Mouse (Mus musculus) erythroid progenitor cell, adult 5-6 weeks (primary cell): Measurements from ENCODE around the gene Kif18b. TPM values are rescaled to one million over a fixed set of nuclear protein-coding genes. Genes with fewer than 3 reads are reported as not detected.

Experiments used
- ATAC-seq: replicated peaks from 2 replicates; pipeline ENCODE4 v1.8.0; 2016; ENCODE audit warnings: moderate number of reproducible peaks, mild to moderate bottlenecking, moderate TSS enrichment, inconsistent platforms; ENCODE audit not compliant: poor library complexity, low FRiP score, severe bottlenecking
- total RNA-seq, 2 experiments: library from RNA; stranded (forward) in 1 of 2; stranded (reverse) in 1 of 2; fragments of 150-400 nt in 1 of 2; fragments of 186-747, 209-891 nt in 1 of 2; gene quantifications; 2 replicates each; pipeline versions ENCODE4 v1.2.3 to v1.2.4; 2015 to 2017; ENCODE audit warnings: low replicate concordance in 2 of 2

Gene Kif18b
- total RNA-seq, 2 experiments from 2014 or later = 136 to 174 TPM

- no peak for ATAC-seq
Measured at GRCm38 (mm10) chr11:102941236-102941635, 16.3 kb upstream of the Kif18b start.

DNA sequence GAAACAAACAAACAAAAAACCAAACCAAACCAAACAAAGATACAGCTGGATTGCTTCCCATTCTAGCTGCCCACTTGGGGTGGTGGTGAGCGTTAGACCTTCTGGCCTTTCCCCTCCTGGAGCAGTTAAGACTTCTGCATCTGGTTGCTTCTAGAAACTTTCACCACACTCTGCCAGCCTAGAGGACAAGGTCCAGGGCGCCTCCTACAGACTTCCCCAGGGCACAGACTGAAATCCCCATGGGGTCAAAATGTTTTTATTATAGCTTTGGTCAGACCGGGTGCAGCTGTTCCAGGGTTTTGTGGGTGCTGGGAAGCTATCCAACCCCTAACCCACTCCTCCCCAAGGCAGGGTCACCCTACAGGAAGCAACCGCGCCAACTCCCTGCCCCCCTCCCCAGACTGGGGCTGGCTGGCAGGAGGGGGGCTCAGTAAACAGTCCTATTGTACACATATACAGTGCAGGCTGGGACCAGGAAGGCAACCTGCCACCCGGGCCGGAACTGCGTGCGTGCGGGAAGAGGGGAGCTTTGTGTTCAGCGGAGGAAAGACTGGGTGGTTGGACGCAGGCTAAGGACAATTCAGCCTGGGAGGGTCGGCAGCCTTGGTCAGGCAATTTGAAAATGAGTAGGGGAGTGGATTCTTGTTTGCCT is 14.2 kb upstream of the Kif18b start:
- ATAC-seq = no peak

- ATAC-seq = no peak
Measured at GRCm38 (mm10) chr11:102937529-102938182, 12.7 kb upstream of the Kif18b start.

DNA sequence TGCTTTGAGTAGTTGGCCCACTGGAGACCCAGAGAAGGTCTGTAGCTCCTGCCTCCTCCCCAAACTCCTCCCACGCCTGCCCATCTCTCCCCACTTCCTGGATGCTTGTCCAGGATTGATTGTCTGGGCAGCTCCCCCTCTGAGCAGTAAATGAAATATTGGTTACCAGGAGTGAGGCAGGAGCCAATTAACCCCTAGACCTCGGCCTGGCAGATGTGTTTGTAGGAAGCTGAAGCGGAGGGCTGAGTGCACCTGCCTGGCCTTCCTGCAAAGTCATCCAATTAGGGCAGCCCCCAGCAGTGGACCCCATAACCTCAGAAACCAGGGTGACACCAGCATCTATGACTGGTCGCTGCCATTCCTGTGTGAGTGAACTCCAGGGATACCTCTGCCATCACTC is 11.3 kb upstream of the Kif18b start:
- ATAC-seq = no peak

DNA sequence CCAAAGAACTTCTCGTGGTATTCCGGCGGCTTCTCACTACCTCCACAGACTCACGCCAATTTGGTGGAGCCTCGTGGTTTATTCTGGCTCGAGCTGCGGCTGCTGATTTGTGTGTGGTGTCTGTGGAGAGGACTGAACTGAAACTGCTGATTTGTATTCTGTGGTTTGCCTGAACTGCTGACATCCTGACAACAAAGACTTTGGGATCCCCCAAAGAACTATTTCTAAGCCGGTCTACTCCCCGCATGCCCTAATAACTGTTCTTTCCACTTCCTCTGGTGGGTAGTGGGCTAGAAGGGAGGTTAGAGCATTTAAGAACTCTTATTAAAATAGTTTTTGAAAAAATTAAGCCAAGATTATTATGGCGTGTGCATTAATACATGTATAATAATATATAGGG is 5.7 kb upstream of the Kif18b start:
- no peak for ATAC-seq

DNA sequence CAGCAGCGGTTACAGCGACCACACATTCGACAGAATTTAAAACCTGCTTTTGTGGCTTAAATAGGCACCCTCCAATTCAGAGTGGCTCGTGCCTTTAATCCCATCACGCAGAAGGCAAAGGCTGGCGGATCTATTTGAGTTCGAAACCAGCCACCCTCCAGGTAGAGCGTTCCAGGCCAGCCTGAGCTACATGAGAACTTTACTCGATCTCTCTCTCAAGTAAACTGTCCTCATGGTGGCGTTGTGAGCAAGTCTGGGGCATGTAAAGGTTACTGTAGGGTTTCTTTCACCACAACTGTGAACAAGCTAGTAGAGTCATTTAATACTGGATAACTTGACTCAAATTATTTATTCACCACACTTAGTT is 410 bp upstream of the Kif18b start:
- peak; percentile 59 for ATAC-seq

DNA sequence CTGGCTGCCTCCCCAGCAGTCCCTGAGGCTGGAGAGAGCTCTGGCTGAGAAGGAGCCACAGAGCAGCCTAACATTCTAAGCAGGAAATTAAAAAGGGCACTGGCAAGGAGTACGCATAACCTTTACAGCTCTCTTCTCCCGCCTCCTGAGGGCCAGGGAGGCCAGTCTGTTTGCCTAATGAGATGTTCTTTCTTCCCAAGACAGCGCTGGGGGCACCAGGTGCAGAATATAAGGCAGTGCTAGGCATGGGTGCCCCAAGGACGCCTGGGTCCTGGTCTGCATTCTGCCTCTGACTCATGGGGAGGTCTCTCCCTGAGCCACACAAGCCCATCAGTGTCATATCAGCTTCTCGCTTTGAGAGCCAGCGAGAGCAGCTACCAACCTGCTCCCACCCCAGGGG is 3.4 kb downstream of the Kif18b start:
- ATAC-seq = no peak

GRCm38 (mm10) chr11:102918077-102918476 is 6.8 kb downstream of the Kif18b start:
- ATAC-seq = no peak

GRCm38 (mm10) chr11:102915380-102915779 is 9.5 kb downstream of the Kif18b start:
- ATAC-seq = no peak

DNA sequence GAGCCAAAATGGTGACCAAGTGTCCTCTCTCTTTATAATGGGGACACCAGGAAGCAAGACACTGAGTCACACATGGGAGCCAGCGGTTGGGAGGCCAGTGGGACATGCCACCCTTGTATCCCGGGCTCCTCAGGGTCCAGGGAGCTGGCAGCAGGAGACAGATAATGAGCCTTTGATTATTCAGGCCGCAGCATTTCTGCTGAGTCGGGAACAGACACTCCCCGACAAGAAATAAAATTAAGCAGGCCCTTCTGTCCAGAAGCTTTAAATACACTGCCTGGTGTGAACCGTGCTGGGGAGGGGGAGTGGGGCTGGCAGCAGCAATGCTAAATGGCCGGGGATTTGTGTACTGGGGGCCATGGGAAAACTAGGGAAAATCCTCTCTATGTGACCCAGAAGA is 13.5 kb downstream of the Kif18b start:
- ATAC-seq = no peak

DNA sequence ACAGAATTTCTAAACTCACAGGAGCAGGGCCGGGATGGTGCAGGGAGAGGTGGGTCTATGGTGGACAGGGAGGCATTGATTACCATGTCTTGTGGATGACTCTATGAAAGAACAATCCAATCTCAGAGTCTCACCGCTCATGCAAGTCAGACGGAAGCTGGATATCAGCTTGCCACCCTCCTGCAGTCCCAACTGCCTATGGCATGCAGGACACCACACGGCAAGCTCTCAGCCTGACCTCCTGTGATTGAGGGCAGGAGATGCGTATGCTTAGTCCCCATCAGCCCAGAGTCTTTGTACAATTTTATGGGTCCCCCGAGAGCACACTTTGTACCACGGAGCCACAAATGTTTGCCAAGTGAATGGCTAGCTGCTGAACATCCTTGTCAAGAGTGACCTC is 21.3 kb downstream of the Kif18b start:
- ATAC-seq = no peak

- no peak for ATAC-seq
Measured at GRCm38 (mm10) chr11:102902107-102902506, 22.8 kb downstream of the Kif18b start.

DNA sequence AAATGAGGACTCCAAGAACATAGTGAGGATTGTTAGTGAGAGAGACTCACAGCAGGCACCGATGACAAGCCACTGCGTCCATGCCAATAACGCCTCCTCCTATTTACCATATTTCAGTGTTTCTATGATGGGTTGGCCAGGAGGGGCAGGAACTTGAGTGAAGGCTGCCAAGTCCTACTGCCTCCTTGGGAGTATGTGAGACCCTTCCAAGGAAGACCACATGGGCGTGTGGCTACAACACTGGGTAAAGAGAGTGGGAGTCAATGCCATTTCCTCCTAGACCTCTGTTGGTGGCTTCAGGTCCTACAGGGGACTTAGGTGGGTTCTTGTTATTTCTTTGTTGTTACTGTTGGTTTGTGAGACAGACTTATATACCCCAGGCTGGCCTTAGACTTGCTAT is 23.7 kb downstream of the Kif18b start:
- 0 out of 2 replicates have a peak, but pooled peaks have one; percentile 6 for ATAC-seq

DNA sequence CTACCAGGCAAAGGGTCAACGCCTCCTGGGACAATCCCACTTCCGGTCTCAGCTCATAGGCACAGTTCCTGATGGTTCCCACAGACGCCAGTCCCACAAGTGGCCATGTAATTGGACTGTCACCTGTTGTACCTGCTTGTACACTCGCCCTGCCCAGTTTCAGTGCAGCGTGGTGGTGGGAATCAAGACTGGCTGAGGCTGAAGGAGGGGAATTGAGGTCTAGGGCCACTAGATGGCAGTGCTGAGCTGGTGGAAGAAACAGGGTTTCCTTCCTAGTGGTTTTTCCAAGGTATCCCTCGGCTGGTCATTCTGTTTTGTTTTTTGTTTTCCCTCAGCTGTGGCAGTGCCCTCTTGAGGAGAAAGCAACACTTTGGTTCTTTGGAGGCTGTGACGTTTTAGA is 24.2 kb downstream of the Kif18b start, which contains the start of gene Gfap:
Gene Gfap (minus strand): TSS at position 150 of the 400 bp plus-strand sequence.
- peak; percentile 46 for ATAC-seq

- ATAC-seq = no peak
Measured at GRCm38 (mm10) chr11:102898408-102898807, 26.5 kb downstream of the Kif18b start.

GRCm38 (mm10) chr11:102896641-102897040 is 28.3 kb downstream of the Kif18b start:
- no peak for ATAC-seq

DNA sequence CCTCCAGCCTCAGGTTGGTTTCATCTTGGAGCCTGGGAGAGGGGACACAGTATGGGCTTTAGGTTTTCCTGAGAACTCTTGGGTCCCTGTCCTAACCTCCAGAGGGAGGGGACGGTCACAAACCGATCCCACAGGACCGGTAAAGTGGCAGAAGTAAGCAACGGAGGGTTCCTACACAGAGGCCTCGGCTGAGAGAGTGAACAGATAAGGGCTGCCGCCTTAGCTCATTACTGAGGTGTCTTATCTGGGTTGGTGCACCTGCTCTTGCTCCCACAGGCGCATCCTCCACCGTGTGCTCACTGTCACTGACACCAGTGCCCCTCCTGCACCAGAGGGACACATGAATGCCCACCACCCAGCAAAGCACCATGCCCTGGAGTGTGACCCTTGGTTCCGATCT is 29.1 kb downstream of the Kif18b start:
- peak; percentile 82 for ATAC-seq

DNA sequence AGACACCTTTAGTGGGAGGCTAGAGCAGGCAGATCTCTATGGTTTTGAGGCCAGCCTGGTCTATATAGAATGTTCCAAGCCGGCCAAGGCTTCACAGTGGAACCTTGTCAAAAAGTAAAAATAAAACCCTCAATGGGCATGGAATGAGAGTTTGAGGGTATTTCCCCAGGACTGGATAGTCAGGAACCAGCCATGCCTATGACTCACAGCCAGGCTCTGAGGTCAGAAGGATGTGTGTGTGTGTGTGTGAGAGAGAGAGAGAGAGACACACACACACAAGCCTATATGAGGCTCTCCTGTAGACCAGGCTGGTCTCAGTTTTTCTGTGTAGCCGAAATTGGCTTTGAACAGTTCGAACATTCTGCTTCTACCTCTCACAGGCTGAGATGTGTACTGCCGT is 30.2 kb downstream of the Kif18b start:
- ATAC-seq = no peak

DNA sequence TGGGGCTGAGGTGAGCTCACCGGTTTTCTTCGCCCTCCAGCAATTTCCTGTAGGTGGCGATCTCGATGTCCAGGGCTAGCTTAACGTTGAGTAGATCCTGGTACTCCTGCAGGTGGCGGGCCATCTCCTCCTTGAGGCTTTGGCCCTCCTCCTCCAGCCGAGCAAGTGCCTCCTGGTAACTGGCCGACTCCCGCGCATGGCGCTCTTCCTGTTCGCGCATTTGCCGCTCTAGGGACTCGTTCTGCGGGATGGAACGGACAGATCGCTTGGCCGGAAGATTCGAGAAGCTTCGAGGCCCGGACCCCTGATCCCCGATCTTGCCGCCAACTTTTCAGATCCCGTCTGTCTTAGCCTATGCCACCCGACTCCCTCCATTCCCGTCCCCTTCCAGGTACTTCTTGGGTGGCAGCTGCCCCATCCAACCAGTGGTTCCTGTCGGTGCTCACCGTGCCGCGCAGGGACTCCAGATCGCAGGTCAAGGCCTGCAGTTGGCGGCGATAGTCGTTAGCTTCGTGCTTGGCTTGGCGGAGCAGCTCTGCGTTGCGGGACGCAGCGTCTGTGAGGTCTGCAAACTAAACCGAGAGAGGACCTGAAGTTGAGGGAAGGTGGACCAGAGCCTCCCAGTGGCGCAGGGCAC is 31.8 kb downstream of the Kif18b start:
- ATAC-seq = peak; percentile 81

DNA sequence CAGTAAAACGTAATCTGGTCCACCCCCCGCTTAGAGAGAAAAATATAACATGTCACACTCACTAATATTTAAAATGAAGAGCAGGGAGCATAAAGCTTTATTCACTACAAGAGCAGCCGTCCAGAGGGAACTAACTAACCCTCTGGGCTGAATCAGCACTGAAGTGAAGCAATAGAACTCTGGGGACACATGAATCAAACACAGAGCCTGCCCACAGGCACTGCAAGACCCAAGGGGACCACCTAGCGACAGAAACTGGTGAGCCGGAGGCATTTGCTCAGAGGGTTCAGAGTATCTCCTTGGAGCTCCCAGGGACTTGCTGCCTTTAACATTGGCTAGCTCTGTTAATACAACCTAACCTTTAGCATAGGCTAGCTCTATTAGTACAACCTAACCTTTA is 34.8 kb downstream of the Kif18b start:
- no peak for ATAC-seq

DNA sequence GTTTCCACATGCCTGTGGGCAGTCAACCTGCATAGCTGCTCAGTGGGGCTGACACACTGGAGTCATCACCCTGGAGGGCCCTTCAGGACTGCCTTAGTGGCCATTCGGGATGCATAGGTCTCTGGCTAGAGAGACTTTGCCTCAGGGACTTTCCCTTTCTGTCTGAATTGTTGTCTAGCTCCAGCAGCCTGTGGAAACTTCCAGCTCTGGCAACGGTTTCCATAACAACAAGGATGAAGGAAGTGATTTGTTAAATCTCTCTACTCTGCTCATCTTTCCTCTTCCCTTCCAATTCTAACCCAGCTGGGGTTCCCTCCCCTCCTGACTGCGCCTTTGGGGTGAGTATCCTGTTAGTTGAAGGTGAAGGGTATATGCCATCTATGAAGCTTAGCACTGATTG is 36.8 kb downstream of the Kif18b start:
- no peak for ATAC-seq
